Mouse (Mus musculus) limb, embryonic 15.5 days (tissue): ENCODE data around the gene Fhit. TPM values are rescaled to one million over a fixed set of nuclear protein-coding genes. Genes with fewer than 3 reads are reported as not detected.

ENCODE experiments used
- ATAC-seq: fragments of 200-750 bp; cut with Nextera tagmentation; 2 replicates; pipeline ENCODE4 v1.8.0; 2017; ENCODE audit warnings: low read depth, moderate TSS enrichment; ENCODE audit not compliant: insufficient number of reproducible peaks, low FRiP score, low TSS enrichment
- H3K27ac ChIP-seq: fragments of 300-500 bp; sonication (generic); 2 replicates; pipeline ENCODE4 v1.5.1; 2015; ENCODE audit warnings: moderate library complexity, mild to moderate bottlenecking, inconsistent platforms
- H3K27me3 ChIP-seq: fragments of 300-500 bp; sonication (generic); 2 replicates; pipeline ENCODE4 v1.6.1; 2015; ENCODE audit warnings: inconsistent platforms
- H3K36me3 ChIP-seq: fragments of 300-500 bp; sonication (generic); 2 replicates; pipeline ENCODE4 v1.6.1; 2015; ENCODE audit warnings: inconsistent platforms
- H3K4me1 ChIP-seq: fragments of 300-500 bp; sonication (generic); 2 replicates; pipeline ENCODE4 v1.6.1; 2015; ENCODE audit warnings: inconsistent platforms
- H3K4me2 ChIP-seq: fragments of 300-500 bp; sonication (generic); 2 replicates; pipeline ENCODE4 v1.6.1; 2015; ENCODE audit warnings: mild to moderate bottlenecking, inconsistent platforms
- H3K4me3 ChIP-seq: fragments of 300-500 bp; sonication (generic); 2 replicates; pipeline ENCODE4 v1.5.1; 2015; ENCODE audit warnings: mild to moderate bottlenecking, inconsistent platforms
- H3K9ac ChIP-seq: fragments of 300-500 bp; sonication (generic); 2 replicates; pipeline ENCODE4 v1.6.1; 2015; ENCODE audit warnings: inconsistent platforms
- H3K9me3 ChIP-seq: fragments of 300-500 bp; sonication (generic); 2 replicates; pipeline ENCODE4 v1.6.1; 2016; ENCODE audit warnings: inconsistent platforms
- WGBS: fragments of 180-500 bp; shearing (Covaris S2); methylation state at CpG from one replicate; pipeline ENCODE4 v1.1.7; 2015; 5-methylcytosine and 5-hydroxymethylcytosine counted together
- polyA plus RNA-seq: library from polyadenylated mRNA; unstranded; fragments of >200 nt; fragmentation: Nextera tagmentation; extraction: Ambion mirVana; gene quantifications from 2 replicates; pipeline ENCODE4 v1.2.1, GENCODE M21; 2015

The Fhit gene
- polyA plus RNA-seq, 1 experiment from 2014 or later: 5.2 TPM

- Histone ChIP-seq H3K4me3 (no peak overlapping the region), H3K36me3 (no peaks in the 10 kb centered on the region), H3K27ac (no peak overlapping the region), H3K9me3 (no peaks in the 10 kb centered on the region), H3K4me2 (no peak overlapping the region), H3K4me1 (peaks cover 5% of the 10 kb centered on the region; the same call in 1 of the 2 replicates), H3K9ac (no peak overlapping the region), H3K27me3 (no peaks in the 10 kb centered on the region)
- ATAC-seq: no peak
- WGBS: 56% methylated on average over 5 of the region's 5 CpGs
Measured at GRCm38 (mm10) chr14:10452234-10452633, 709.6 kb downstream of the Fhit start.

GRCm38 (mm10) chr14:10445360-10445759 lies 716.5 kb downstream of the Fhit start:
- ATAC-seq: no peak
- Histone ChIP-seq H3K36me3 (no peaks in the 10 kb centered on the region), H3K27ac (no peak overlapping the region), H3K4me1 (no peaks in the 10 kb centered on the region), H3K9me3 (no peaks in the 10 kb centered on the region), H3K27me3 (no peaks in the 10 kb centered on the region), H3K9ac (no peak overlapping the region), H3K4me2 (no peak overlapping the region), H3K4me3 (no peak overlapping the region)

- H3K27me3 ChIP-seq: no peaks in the 10 kb centered on the region
- 61% methylated on average over 1 of the region's 1 CpGs for WGBS
- H3K9ac ChIP-seq: no peak overlapping the region
- no peak overlapping the region for H3K4me3 ChIP-seq
- H3K4me1 ChIP-seq: no peaks in the 10 kb centered on the region
- no peaks in the 10 kb centered on the region for H3K36me3 ChIP-seq
- H3K4me2 ChIP-seq: no peak overlapping the region
- H3K27ac ChIP-seq: no peak overlapping the region
- no peak for ATAC-seq
- no peaks in the 10 kb centered on the region for H3K9me3 ChIP-seq
Measured at GRCm38 (mm10) chr14:10439007-10439749, 722.7 kb downstream of the Fhit start.

DNA sequence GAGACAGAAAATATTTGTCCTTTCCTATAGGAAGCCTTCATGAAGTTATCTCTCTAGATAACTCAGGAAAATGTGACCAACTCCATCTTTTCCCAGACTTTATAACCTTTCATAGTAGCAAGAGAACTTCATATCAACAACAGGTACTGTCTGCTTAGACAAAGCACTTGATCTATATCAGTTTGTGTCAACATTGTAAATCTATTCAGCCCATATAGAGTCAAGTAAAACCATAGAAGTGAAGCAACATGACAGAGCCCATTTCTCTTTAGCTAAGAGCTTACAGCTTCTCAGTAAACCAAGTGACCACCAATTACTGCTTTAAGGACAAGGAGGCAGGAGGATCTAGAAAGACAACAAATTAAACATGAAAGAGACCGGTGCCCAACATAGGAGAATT lies 725.6 kb downstream of the Fhit start:
- 89% methylated on average over 1 of the region's 1 CpGs for WGBS
- ATAC-seq: no peak
- H3K27ac ChIP-seq: no peak overlapping the region
- H3K9ac ChIP-seq: no peak overlapping the region
- no peaks in the 10 kb centered on the region for H3K27me3 ChIP-seq
- no peak overlapping the region for H3K4me3 ChIP-seq
- H3K9me3 ChIP-seq: no peaks in the 10 kb centered on the region
- H3K4me1 ChIP-seq: no peaks in the 10 kb centered on the region
- H3K4me2 ChIP-seq: no peak overlapping the region
- H3K36me3 ChIP-seq: no peaks in the 10 kb centered on the region

DNA sequence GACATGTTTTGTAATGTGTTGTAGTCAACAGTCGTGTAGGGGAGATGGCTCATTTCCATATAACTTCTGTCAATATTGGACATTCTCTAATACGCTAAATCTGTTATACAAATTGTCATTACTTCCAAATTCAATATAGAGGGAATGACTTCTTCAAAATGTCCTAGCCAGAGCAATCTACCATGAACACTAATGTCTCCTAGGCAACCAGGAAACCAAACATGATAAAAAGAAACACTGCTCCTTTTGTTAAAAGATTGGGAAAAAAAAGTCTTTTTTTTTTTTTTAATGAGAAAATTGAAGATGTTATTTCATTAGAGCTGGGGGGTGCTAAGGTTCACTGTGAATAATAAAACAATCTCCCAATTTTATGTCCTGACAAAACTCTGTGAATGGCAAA lies 729.3 kb downstream of the Fhit start:
- 88% methylated on average over 2 of the region's 2 CpGs for WGBS

DNA sequence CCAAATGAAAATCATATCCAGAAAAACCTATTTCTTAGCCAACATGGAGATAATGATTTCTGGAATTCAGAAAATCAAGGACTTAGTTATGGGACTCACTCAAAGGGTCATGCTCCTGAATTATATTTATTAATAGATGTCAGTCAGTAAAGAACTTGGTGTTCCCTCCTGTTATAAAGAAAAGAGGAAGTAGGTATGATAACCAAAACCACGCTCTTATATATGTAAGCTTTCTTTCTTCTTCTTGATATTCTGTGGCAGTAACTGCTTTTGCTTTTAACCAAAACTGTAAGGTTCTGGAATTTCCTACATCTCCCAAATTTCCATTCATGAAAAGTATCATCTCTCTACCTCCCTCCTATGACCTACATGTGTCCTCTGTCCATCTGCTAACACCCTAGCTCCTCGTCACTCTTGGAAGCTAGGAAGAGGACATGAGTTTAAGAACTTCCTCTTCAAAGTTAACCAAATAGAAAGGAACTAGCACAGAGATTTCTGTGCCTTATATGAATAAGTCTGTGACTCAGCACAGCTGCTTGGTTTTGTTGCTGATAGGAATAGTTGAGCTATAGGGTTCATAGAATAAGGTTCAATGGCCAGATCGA lies 731.3 kb downstream of the Fhit start:
- no peak overlapping the region for H3K4me3 ChIP-seq
- 87% methylated on average over 3 of the region's 3 CpGs for WGBS
- no peak overlapping the region for H3K9ac ChIP-seq
- no peaks in the 10 kb centered on the region for H3K4me1 ChIP-seq
- no peaks in the 10 kb centered on the region for H3K36me3 ChIP-seq
- ATAC-seq: no peak
- no peaks in the 10 kb centered on the region for H3K27me3 ChIP-seq
- no peaks in the 10 kb centered on the region for H3K9me3 ChIP-seq
- H3K4me2 ChIP-seq: no peak overlapping the region
- H3K27ac ChIP-seq: no peak overlapping the region

More for the DNA sequence above, 729.3 kb downstream of the Fhit start:
- Histone ChIP-seq H3K9ac (no peak overlapping the region), H3K4me2 (no peak overlapping the region), H3K9me3 (no peaks in the 10 kb centered on the region), H3K4me1 (no peaks in the 10 kb centered on the region), H3K27me3 (no peaks in the 10 kb centered on the region), H3K36me3 (no peaks in the 10 kb centered on the region), H3K4me3 (no peak overlapping the region), H3K27ac (no peak overlapping the region)
- no peak for ATAC-seq

DNA sequence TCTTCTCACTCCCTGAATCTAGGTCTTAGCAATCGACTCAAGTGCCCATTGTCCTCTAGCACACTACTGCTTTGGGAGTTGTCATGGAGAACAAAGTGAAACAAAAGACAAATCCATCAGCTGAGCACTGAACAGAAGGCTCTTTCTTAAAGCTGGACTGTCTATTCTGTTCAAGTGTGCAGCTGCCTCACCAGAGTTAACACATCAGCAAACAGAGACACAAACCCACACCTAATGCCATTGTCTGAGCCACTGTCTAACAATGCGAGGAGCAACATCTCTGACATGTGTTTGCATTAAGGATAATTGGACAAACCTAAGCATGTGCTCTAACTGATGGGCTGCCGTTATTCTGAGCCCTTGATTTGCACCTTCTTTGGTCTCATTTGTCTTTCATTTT lies 738.3 kb downstream of the Fhit start:
- Histone ChIP-seq H3K4me2 (no peak overlapping the region), H3K4me3 (no peak overlapping the region), H3K36me3 (no peaks in the 10 kb centered on the region), H3K9ac (no peak overlapping the region), H3K4me1 (no peaks in the 10 kb centered on the region), H3K27me3 (no peaks in the 10 kb centered on the region), H3K27ac (no peak overlapping the region), H3K9me3 (no peaks in the 10 kb centered on the region)
- ATAC-seq: no peak
- WGBS: 91% methylated on average over 3 of the region's 3 CpGs

DNA sequence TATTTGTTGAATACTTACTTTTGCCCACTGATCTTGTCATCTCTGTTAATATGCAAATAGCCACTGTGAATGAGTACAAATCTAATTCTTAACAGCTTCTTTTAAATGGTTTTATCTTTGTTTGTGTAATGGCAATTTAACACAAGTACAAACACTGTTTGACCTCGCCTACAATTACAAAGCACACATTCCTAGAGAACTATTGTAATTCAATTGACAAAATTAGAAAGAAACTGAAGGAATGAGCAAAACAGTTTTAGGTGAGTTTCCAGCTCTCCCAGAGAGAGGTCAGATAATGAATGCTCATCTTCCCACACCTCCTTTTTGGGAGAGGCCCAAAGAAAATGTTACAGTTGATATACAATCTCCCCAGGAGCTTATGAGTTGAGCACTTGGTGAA lies 739.6 kb downstream of the Fhit start:
- H3K4me2 ChIP-seq: no peak overlapping the region
- WGBS: 68% methylated on average over 1 of the region's 1 CpGs
- H3K27me3 ChIP-seq: no peaks in the 10 kb centered on the region
- no peaks in the 10 kb centered on the region for H3K4me1 ChIP-seq
- no peak for ATAC-seq
- H3K4me3 ChIP-seq: no peak overlapping the region
- no peaks in the 10 kb centered on the region for H3K36me3 ChIP-seq
- no peak overlapping the region for H3K27ac ChIP-seq
- H3K9ac ChIP-seq: no peak overlapping the region
- H3K9me3 ChIP-seq: no peaks in the 10 kb centered on the region

DNA sequence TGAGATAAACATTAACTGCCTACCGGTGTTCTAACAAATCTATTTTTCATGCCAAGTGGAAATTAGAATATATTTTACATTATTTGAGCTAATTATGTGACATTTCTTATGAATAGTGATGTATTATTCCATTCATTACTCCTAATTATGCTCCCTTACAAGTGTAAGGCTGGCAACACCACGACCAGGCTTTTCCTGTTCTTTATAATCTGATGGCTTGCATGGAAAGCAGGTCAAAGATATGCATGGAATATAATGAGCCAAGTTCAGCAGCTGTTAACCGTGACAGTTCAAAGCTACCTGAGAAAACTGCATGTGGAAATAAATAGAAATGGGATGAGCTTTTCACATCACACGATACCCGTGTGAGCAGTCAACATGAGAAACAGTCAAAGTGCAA lies 746.8 kb downstream of the Fhit start:
- no peak for ATAC-seq

DNA sequence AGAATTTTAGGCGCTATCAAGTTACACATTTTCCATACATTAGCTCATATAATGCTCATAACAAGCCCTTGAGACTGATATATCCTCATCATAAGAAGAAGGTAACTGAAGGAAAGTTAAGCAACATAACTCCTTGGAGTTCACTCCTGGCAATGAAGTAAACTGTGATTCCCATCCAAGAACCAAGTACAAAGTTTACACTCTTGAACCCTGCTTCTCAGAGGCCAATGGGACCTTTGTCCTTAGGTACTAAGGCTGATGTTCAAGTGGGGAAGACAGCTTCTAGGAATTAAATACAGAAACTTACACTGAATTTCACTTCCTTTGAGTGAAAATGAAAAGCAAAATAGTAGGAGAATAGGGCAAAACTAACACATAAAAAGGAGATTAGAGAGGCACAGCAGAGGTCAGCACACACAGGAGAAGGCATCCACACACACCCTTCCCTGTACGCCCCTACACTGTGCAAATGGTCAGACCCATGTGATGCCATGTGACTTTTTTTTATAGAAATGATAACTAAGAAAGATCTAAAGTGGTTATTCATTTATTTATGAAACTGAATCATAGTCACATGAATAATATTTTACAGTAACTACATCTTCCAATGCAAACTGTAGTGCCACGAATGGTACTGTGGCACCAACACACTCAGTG lies 752.4 kb downstream of the Fhit start:
- no peak overlapping the region for H3K9ac ChIP-seq
- 90% methylated on average over 3 of the region's 3 CpGs for WGBS
- no peak overlapping the region for H3K27ac ChIP-seq
- no peak overlapping the region for H3K4me2 ChIP-seq
- H3K4me1 ChIP-seq: no peaks in the 10 kb centered on the region
- no peak overlapping the region for H3K4me3 ChIP-seq
- no peak for ATAC-seq
- H3K9me3 ChIP-seq: no peaks in the 10 kb centered on the region
- H3K27me3 ChIP-seq: no peaks in the 10 kb centered on the region
- no peaks in the 10 kb centered on the region for H3K36me3 ChIP-seq

More for the DNA sequence above, 746.8 kb downstream of the Fhit start:
- Histone ChIP-seq H3K4me1 (no peaks in the 10 kb centered on the region), H3K27me3 (no peaks in the 10 kb centered on the region), H3K9ac (no peak overlapping the region), H3K4me3 (no peak overlapping the region), H3K9me3 (no peaks in the 10 kb centered on the region), H3K4me2 (no peak overlapping the region), H3K27ac (no peak overlapping the region), H3K36me3 (no peaks in the 10 kb centered on the region)
- 81% methylated on average over 5 of the region's 5 CpGs for WGBS

GRCm38 (mm10) chr14:10405346-10405745 lies 756.5 kb downstream of the Fhit start:
- Histone ChIP-seq H3K9ac (no peak overlapping the region), H3K4me3 (no peak overlapping the region), H3K9me3 (no peaks in the 10 kb centered on the region), H3K36me3 (no peaks in the 10 kb centered on the region), H3K27me3 (no peaks in the 10 kb centered on the region), H3K4me1 (no peaks in the 10 kb centered on the region), H3K27ac (no peak overlapping the region), H3K4me2 (no peak overlapping the region)
- 63% methylated on average over 1 of the region's 1 CpGs for WGBS
- no peak for ATAC-seq
